Mouse (Mus musculus) regulatory T cell (primary cell): ENCODE data around the gene Tsen2.

Source experiments
- in situ Hi-C: fragments of 300-600 bp; cut with MboI, MseI; formaldehyde crosslinking; loops from one replicate; pipeline ENCODE4 v1.15.1; 2025; ENCODE audit warnings: high pct_unique_total_duplicates

Tsen2 gene

GRCm38 (mm10) chr6:115544442-115544970 lies at the start of gene Tsen2:
TSS of gene Tsen2 (plus strand) at chr6:115544664.
- in situ Hi-C loops, result no loop called here

- in situ Hi-C loops, result no loop called here
These were observed 44.9 kb upstream of the Tsen2 start for GRCm38 (mm10) chr6:115499540-115499939.

DNA sequence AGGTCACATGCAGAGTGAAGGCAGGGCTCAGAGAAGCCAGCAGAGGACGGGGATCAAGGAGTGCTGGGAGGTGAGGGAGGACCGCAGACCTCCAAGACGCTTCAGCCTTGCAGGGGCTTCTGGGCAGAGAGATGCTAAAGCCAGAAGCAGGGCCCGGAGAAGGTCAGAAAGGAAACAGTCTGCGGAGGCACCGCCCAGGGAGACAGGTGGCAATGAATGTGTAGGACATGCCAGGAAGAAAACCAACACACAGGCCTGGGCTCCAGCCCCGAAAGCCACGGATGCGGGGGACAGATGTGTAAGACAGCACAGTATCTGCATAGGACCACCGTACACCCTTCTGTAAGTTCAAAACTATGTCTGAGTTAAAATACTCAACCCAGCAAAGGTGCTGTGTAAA lies 44.2 kb upstream of the Tsen2 start:
- in situ Hi-C loops, result no loop called here

DNA sequence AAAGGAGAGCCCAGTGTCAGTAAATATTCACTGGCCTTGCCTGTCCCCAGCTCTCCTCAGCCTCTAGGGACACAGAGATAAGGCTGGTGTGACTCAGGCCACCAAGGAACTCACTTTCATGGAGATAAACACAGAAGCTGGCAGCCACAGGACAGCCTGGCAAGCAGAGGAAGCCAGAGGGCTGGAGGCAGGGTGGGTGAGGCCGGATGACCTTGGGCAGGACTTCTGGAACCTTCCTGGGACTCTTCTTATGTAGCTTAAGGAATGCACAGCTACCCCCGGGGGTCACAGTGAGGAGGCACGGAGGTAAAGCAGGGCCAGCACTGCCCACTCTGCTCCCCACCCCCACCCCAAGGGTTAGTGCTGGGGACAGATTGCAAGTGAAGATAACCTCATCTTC lies 43.3 kb upstream of the Tsen2 start:
- in situ Hi-C loops, result no loop called here

DNA sequence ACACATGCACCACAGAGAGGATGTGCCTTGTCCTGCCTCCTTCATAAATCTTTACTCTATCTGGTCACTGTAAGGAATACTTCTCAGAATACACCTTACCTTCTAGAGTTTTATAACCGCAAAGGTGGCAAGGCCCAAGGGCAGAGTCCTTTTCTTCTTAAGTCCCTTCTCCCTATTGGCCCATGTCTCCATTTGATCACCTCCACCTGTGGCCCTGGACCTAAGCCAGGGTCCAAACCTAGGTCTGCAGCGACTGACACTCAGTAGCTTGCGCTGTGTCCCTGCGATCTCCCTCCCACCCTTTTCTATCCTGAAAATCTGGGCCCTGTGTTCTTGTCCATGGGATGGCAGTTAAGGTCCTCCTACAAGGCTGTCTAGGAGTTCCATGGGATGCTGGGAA lies 41.4 kb upstream of the Tsen2 start:
- in situ Hi-C loops, result no loop called here

GRCm38 (mm10) chr6:115503549-115504159 lies 40.8 kb upstream of the Tsen2 start:
- in situ Hi-C loops, result no loop called here

- in situ Hi-C loops, result no loop called here
These were observed 40.3 kb upstream of the Tsen2 start for GRCm38 (mm10) chr6:115504160-115504558.

- in situ Hi-C loops, result no loop called here
These were observed 39.5 kb upstream of the Tsen2 start for GRCm38 (mm10) chr6:115504915-115505314.

DNA sequence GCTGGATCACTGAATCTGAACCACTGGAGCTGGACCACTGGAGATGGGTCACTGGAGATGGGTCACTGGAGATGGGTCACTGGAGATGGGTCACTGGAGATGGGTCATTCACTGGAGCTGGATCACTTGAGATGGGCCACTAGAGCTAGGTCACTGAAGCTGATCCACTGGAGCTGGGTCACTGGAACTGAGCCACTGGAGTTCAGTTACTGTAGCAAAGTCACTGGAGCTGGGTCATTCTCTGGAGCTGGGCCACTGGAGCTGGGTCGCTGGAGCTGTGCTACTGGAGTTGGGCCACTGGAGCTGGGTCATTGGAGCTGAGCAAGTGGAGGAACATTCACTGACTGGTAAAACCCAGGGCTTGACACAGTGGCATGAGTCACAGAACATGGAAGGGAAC lies 38.0 kb upstream of the Tsen2 start:
- in situ Hi-C loops, result no loop called here

GRCm38 (mm10) chr6:115511447-115511846 lies 33.0 kb upstream of the Tsen2 start:
- in situ Hi-C loops, result no loop called here

GRCm38 (mm10) chr6:115513207-115513606 lies 31.3 kb upstream of the Tsen2 start:
- in situ Hi-C loops, result no loop called here

DNA sequence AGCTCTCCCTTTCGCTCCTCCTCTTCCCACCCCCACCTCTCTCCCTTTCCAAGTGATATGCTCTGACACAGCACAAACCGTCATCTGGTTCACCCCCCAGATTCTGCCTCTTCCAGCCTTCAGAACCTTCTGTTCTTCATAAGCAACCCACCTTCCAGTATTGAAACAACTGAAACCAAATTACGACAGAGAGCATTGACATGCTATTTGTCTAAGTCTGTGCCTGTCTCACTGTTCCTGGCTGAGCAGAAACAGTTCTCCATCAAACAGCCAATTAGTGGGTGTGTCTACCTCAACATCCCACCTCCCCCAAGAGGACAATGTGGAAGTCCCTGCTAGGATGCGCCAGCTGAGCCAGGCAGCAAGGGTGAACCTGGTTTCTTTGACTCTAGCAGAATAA lies 26.6 kb upstream of the Tsen2 start:
- in situ Hi-C loops, result no loop called here

DNA sequence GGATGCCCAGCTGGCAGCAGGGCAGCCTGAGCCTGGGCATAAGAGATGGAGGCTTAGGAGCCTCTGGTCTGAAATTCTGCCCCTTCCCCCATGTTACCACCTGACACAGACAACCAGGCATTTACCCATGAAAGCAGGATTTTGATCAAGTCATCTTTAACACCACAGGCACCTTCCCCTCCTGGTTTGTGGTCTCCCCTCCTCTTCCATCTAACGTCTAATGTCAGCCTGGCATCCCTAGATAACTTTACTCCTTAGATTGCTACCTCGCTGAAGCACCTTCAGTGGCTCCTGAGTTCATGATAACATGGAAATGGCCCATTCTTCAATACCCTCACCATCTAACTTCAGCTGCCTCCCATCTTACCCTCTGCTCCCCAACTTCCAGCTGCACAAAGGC lies 26.1 kb upstream of the Tsen2 start:
- in situ Hi-C loops, result no loop called here

DNA sequence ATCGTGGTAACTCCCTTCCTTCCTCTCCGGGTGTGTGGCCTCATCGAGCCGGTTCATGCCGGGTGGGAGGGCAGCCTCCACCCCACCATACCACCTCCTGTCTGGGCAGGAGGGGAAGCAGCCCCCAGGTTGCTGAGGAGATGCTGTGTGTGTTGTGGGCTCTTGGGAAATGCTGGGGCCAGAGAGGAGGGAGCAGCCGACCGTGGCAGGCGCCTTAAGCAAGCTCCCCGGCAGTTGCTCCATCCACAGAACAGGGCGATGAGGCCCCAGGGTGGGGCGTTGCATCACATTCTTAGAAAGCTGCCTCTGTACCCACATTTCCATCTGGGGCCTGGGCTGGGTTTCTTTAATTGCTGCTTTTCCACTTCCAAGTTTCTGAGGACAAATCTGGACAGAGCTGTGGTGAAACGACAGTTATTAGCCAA lies 25.2 kb upstream of the Tsen2 start:
- in situ Hi-C loops, result no loop called here

- in situ Hi-C loops, result no loop called here
These were observed 22.5 kb upstream of the Tsen2 start for GRCm38 (mm10) chr6:115521923-115522322.

GRCm38 (mm10) chr6:115522691-115523146 lies 21.7 kb upstream of the Tsen2 start:
- in situ Hi-C loops, result no loop called here

DNA sequence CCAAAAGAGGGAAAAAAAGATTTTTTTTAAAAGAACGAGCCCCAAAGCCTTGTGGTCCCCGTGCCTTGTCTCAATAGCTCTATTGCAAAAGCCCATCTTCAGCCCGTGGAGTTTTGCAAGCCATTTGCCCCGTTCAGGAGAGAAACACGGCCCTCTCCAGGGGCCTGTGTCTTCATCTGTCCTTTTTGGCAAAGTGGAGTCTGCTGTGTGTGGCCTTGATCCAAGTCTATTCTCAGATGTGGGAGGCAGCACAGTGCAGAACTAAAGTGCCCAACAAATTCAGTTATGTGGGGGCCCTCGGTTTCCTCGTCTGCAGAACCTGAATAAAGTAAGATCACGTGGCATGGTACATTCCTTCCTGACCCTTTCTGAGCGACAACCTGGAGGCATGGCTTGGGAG lies 21.3 kb upstream of the Tsen2 start:
- in situ Hi-C loops, result no loop called here

GRCm38 (mm10) chr6:115524449-115524990 lies 19.9 kb upstream of the Tsen2 start:
- in situ Hi-C loops, result no loop called here

DNA sequence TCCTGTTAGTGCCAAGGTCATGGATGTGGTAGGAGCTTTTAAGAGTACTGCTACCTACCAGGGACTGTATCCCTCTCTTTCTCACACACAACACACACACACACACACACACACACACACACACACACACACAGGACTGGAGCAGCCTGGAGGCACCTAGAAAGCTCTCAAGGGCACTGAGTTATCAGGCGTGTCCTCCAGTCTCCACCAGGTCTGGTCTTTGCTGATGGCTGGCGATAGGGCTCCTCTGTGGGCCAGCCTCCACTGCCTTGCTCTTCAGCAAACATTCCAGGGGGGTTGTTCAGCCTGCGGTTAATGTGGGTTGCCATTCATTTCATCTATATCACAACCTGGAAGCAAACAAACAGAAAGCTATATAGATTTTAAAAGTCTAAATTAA lies 17.0 kb upstream of the Tsen2 start:
- in situ Hi-C loops, result no loop called here

GRCm38 (mm10) chr6:115528372-115528771 lies 16.1 kb upstream of the Tsen2 start:
- in situ Hi-C loops, result no loop called here

GRCm38 (mm10) chr6:115534617-115535016 lies 9.8 kb upstream of the Tsen2 start:
- in situ Hi-C loops, result loop anchor here (5.0 kb wide), 2 partner anchors 52 to 297 kb away; no protein-coding TSS in a partner anchor

GRCm38 (mm10) chr6:115536169-115536568 lies 8.3 kb upstream of the Tsen2 start:
- in situ Hi-C loops, result loop anchor here (5.0 kb wide), 2 partner anchors 54 to 299 kb away; no protein-coding TSS in a partner anchor
